Mouse (Mus musculus) erythroblast, embryonic 14.5 days (primary cell): ENCODE measurements at regions not wholly inside any gene's neighbourhood (a gene's known extent, or its start where the extent isn't known, plus 50 kb on each side); places are given as distances from the start of the nearest gene placed in this dataset.

Experiments used
- GATA1 ChIP-seq: IDR thresholded peaks from 2 replicates; pipeline ENCODE4 v1.6.1; 2012; ENCODE audit warnings: low read length, inconsistent platforms, mixed read lengths
- TAL1 ChIP-seq: IDR thresholded peaks from 3 replicates; pipeline ENCODE4 v1.6.1; 2012; ENCODE audit warnings: low read length, inconsistent platforms, mixed read lengths

GRCm38 (mm10) chr17:51526464-51526863 is 306.6 kb downstream of the Satb1 start:
- no peak for TF ChIP-seq TAL1
- TF ChIP-seq GATA1: no peak
